Mouse (Mus musculus) stomach, postnatal 0 days (tissue): ENCODE measurements around the gene Phldb1.

ENCODE experiments used
- CTCF ChIP-seq: IDR thresholded peaks from 2 replicates; pipeline ENCODE4 v1.5.1; 2016; ENCODE audit warnings: antibody characterized with exemption, low read depth, mild to moderate bottlenecking, moderate library complexity
- EP300 ChIP-seq: optimal IDR thresholded peaks from 2 replicates; pipeline ENCODE3; 2016; ENCODE audit warnings: antibody characterized with exemption

DNA sequence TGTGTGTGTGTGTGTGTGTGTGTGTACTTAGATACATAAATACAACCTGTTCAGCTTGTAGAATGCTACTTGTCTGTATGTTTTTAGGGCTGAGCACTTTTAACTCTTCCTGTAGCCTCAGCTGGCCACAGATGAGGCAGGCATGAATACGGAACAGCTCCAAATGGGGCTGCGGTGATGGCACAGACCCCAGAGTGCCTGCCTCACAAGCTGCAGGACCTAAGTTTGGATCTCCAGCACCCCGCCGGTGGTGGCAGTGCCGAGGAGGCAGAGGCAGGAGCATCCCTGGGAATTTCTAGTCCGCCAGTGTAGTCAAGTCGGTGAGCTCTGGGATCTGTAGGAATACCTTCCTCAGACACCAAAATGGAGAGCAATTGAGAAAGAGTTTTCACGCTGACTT, 88.0 kb downstream of the Phldb1 start:
- TF ChIP-seq CTCF (no peak), EP300 (no peak)
